ENCODE assay signal across 30 mouse cellular contexts in the genomic region with DNA sequence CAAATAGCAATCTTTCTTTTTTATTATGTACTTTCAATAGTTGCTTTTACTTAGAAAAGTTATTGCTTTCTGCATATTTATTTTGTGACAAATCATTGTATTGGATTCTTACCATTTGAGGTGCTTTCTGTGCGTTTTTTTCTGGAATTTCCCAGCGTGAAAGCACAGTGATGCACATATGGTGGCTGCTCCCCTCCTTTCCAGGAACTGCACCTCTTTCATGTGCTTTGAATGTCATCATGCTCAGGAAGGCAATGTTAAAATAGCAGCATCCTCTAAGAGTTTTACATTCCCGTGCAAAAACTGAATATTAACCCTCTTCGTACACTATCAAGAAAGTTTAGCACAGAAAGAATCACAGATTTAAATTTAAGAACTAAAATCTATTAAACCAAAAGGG.
"Had no signal": no experiment of that assay in that cellular context is flagged by ENCODE, and none has a peak within 500 bp of the region (broad histone marks: within the 10 kb centered on the region; RNA-seq: fewer than 3 reads in every experiment).

No protein-coding gene starts in this region.

- DNase-seq: heart, postnatal 10 days; heart, postnatal 14 days; heart, postnatal 36 days; heart, postnatal 4 days; kidney, adult 11 months; kidney, adult 18-20 months; kidney, adult 2 months; kidney, adult 8-10 months; kidney, adult 9 months; kidney, postnatal 10 days; kidney, postnatal 14 days; kidney, postnatal 25 days; kidney, postnatal 36 days; kidney, postnatal 4 days; layer of hippocampus, adult 9-11 months; layer of hippocampus, postnatal 36 days had no signal

- H3K27ac ChIP-seq: heart, embryonic 10.5 days; heart, embryonic 13.5 days; heart, embryonic 15.5 days; hindbrain, embryonic 10.5 days; hindbrain, embryonic 12.5 days; hindbrain, embryonic 13.5 days; hindbrain, embryonic 14.5 days; hindbrain, embryonic 15.5 days; hindbrain, postnatal 0 days; intestine, embryonic 15.5 days; kidney, embryonic 15.5 days; kidney, postnatal 0 days; layer of hippocampus, adult 2 months had no signal

- H3K4me3 ChIP-seq: heart, embryonic 10.5 days; heart, embryonic 12.5 days; heart, embryonic 13.5 days; heart, embryonic 15.5 days; hindbrain, embryonic 10.5 days; hindbrain, embryonic 12.5 days; hindbrain, embryonic 13.5 days; hindbrain, embryonic 15.5 days; intestine, embryonic 15.5 days; kidney, embryonic 15.5 days; layer of hippocampus, adult 2 months had no signal
